21 mouse cellular contexts compared by ENCODE assay signal in genomic region chr1:193543834-193544233, GRCm38 (mm10).
"Had no signal": no experiment of that assay in that cellular context is flagged by ENCODE, and none has a peak within 500 bp of the region (broad histone marks: within the 10 kb centered on the region; RNA-seq: fewer than 3 reads in every experiment).

No protein-coding gene starts in this region.

- H3K9me3 ChIP-seq: intestine, embryonic 15.5 days; kidney, embryonic 15.5 days; liver, embryonic 13.5 days; midbrain, embryonic 12.5 days; neural tube, embryonic 12.5 days; neural tube, embryonic 15.5 days had no signal

- ATAC-seq: midbrain, embryonic 16.5 days had no signal

- H3K4me1 ChIP-seq: intestine, embryonic 15.5 days; liver, embryonic 13.5 days had no signal

- H3K4me3 ChIP-seq: intestine, embryonic 15.5 days; kidney, embryonic 15.5 days; left cerebral cortex, adult 2 months; liver, embryonic 13.5 days; midbrain, embryonic 12.5 days; neural tube, embryonic 12.5 days; neural tube, embryonic 15.5 days had no signal

- DNase-seq: kidney, adult 11 months; kidney, adult 8-10 months; kidney, postnatal 10 days; kidney, postnatal 36 days; layer of hippocampus, postnatal 36 days; liver, embryonic 13.5 days; lung, adult 2 months; lung, postnatal 14 days; lung, postnatal 4 days; right cerebral cortex, adult 18-20 months; right cerebral cortex, postnatal 14 days; right cerebral cortex, postnatal 4 days; thymus, adult 18-20 months; thymus, postnatal 36 days had no signal

- H3K9ac ChIP-seq: intestine, embryonic 15.5 days; kidney, embryonic 15.5 days; liver, embryonic 13.5 days; midbrain, embryonic 12.5 days; neural tube, embryonic 12.5 days; neural tube, embryonic 15.5 days had no signal

- H3K27ac ChIP-seq: intestine, embryonic 15.5 days; kidney, embryonic 15.5 days; left cerebral cortex, adult 2 months; liver, embryonic 13.5 days; midbrain, embryonic 12.5 days; neural tube, embryonic 12.5 days; neural tube, embryonic 15.5 days had no signal

- H3K27me3 ChIP-seq: intestine, embryonic 15.5 days; kidney, embryonic 15.5 days; liver, embryonic 13.5 days; midbrain, embryonic 12.5 days; neural tube, embryonic 12.5 days; neural tube, embryonic 15.5 days had no signal

- H3K36me3 ChIP-seq: intestine, embryonic 15.5 days; kidney, embryonic 15.5 days; liver, embryonic 13.5 days; midbrain, embryonic 12.5 days; neural tube, embryonic 12.5 days; neural tube, embryonic 15.5 days had no signal

- H3K4me2 ChIP-seq: intestine, embryonic 15.5 days; kidney, embryonic 15.5 days; liver, embryonic 13.5 days; midbrain, embryonic 12.5 days; neural tube, embryonic 12.5 days; neural tube, embryonic 15.5 days had no signal
